Mouse (Mus musculus) retina, embryonic 14.5 days (tissue): ENCODE measurements at regions not wholly inside any gene's neighbourhood (a gene's known extent, or its start where the extent isn't known, plus 50 kb on each side); places are given as distances from the start of the nearest gene placed in this dataset.
A peak's percentile ranks its signal among the peaks of the same experiment; 100 is the strongest.

ENCODE experiments used
- DNase-seq: peaks from one replicate; pipeline ENCODE4 v3.0.0-alpha.2; 2015; ENCODE audit warnings: low spot score

DNA sequence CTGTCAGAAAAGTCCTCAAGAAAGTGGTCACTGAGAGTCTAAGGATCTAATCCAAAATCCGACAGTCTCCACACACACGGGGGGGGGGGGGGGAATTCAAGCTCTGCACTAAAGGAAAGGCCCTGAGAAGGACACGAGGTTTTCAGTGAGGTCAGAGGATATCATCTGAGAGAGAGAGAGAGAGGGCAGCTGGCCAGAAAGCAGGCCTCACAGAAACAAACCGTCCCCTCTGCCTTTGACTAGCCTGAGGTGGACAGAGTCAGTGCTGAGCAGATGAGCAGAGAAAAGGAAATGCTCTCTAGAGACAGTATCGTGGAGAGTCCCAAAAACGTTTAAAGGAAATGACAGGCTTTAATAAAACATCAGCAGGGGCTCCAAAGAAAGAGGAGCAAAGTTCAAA is 282.0 kb downstream of the Gm49356 start:
- DNase-seq = no peak

DNA sequence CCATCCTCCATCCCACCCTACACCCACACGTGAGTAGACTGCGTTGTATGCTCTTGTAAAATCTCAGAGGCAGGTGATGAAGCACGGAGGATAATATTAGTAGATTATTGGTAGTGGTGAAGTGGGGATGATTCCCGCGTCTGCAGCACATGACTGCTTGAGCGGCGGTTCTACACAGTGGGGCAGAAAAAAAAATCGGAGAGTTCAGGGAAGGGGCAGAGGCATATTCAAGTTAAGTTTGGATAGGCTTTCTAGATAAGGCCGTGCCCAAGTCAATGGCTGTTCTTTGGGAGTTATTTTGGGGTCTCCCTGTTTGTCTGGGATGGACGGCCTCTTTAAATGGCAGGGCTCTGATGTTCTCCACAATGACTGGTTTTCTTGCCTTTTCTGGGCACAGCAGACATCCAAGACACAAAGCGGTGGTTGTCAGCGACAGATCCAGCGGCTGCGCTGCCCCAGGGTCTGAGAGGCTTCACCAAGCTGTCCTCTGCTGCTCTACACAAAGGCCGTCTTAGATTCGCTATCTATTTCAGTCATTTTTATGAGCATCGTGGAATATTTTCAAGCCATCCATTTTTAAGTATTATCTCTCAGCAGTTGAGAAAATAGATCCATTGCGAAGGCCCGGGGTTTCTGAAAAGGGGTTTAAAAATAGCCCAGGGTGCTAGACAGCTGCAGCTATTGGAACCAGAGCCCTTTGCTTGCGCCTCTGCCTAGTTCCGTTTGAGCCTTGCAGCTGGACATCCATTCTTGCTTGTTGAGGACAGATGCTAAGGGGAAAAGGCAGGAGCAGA is 284.6 kb downstream of the Gm49356 start:
- no peak for DNase-seq

DNA sequence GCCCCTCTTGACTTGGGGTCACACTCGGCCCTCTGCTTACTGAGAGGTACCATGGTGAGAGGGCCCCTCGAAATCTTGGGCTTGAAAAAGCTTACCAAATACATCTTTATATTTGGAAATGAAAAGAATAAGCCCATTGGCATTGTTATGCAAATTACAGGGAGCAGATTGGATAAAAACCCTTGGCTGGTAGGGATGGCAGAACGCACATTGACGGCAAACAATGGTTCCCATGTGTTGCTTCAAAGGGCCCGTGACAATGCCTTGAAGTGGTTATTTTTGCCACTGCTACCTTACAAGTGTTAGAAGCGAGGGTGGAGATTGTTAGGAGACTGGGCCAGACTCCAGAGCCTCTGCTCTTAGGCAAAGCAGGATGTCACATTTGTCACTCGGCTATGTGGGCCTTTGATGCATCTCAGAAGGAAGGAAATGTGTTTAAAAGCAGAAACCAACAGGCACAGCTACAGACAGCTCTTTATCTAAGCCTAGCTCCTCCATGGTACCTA is 285.2 kb downstream of the Gm49356 start:
- DNase-seq = no peak

DNA sequence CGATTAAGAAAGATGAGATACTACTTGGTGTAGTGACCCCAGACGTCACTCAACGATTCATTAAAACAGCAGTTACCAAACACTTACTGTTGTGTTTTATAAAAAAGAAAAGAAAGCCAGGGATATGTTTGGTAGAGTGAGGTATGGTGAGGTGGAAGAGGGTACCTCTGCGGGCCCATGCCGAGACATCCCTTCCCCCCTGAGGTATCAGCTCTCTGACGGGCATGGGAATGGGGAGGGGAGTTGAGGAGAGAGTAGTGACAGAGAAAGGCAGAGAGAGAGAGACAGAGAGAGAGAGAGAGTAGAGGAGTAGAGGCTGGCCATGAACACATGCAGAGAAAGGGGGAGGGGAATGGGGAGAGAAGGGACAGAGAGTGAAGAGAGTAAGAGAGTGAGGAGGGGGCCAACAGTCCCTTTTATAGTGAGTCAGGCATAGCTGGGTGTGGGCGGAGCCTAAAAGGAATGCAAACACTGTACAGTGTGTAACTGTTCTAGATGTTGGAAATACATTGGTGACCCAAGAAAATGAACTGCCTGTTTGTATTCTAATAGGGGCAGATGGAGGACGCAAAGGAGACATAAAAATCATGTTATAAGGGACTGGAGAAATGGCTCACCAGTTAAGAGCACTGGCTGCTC is 285.9 kb downstream of the Gm49356 start:
- no peak for DNase-seq

GRCm38 (mm10) chr15:59180076-59180475 is 291.0 kb downstream of the Gm49356 start:
- DNase-seq = no peak

DNA sequence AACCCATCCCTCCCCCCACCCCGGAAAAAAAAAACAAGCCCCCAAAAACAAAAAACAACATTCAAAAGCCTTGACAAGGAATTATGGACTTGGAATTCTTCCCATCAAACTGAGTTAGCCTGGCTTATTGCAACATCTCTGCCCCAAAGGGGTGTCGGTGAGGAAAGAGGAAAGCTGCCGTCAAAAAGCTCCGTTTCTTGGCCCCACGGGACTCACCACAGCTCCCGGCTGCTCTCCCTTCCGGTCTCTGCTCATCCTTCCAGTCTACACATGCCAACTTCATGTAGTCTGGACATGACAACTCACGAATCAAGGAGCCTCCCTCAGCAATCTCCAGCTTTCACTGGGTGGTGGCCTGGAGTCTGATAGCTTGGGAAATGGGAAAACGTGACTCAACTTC is 295.4 kb downstream of the Gm49356 start:
- no peak for DNase-seq

DNA sequence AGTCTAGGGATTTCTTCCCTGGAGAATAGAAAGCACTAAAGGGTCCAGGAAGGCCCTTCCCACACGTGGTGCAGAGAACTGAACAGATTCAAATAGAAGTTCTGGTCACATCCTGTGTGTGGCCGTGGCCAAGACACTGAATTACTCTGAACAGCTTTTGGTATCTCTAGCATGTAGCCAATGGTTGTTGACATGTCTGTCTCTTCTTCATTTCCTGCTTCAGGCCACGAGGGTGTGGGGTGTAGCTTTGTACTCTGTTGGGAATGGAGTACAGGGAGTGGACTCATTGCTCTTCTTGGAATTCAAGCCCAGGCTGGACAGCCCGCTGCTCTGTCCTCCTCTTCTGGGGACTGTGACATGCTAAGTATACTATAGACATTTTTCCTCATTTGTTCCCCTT is 298.5 kb downstream of the Gm49356 start:
- DNase-seq = no peak

GRCm38 (mm10) chr15:59188371-59188770 is 299.3 kb downstream of the Gm49356 start:
- DNase-seq = peak; percentile 33

DNA sequence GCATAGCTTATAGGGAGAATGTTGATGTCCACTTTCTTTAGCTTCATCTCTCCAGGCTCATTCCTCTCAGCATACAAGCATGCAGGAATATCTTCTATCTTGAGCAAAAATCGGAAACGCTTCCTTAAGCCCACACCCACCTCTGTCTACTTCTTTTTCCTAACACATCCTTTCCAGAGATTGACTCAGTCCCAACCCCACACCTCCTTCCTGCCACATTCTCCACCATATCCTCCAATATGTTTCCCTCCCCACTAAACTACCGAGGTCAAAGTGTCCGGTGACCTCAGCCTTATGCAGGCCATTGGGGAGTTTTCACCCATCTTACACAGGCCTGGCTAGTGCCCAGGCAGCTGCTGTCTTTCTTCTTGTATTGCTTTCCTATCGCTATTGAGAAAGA is 301.4 kb downstream of the Gm49356 start:
- no peak for DNase-seq

GRCm38 (mm10) chr15:59194421-59194820 is 305.3 kb downstream of the Gm49356 start:
- DNase-seq = peak; percentile 60

DNA sequence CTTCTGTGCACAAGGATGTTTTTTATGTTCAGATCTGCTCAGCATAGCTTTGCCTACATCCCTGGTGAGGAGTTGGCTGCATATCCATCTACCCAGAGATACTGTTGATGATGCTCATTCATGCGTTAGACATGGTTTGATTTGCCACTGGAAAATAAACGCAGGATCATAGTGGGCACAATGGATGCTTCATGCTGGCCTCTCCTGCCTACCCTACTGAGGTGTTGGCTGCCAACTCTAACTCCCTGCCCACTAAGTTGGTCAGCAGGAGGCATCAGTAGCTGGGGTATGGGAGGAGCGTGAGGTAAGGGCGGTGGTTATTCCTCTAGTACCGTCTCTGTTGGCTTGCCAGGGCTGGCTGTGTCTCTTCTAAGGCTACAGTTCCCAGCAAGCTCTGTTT is 307.3 kb downstream of the Gm49356 start:
- no peak for DNase-seq

GRCm38 (mm10) chr15:59197455-59198391 is 308.6 kb downstream of the Gm49356 start:
- peak; percentile 69 for DNase-seq

DNA sequence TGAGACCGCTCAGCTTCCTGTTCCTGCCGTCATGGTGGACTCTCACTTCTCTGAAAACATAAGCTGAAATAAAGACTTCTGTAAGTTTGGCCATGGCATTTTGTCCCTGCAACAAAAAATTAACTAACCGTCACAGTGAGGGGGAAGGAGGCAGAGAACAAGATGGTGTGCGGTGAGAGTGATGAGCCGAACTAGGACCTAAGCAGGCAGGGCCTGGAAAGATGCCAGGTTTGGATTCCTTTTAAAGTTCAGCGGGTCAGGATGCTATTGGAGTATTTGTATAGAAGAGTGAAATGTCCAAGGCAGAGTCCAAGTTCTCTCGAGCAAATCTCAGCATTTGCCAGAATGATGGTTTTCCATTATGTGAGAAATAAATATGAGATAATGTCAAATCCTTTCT is 312.3 kb downstream of the Gm49356 start:
- DNase-seq = no peak

- DNase-seq = no peak
These were observed 313.0 kb downstream of the Gm49356 start for GRCm38 (mm10) chr15:59201894-59202670.

GRCm38 (mm10) chr15:59203097-59203849 is 314.2 kb downstream of the Gm49356 start:
- DNase-seq = no peak

DNA sequence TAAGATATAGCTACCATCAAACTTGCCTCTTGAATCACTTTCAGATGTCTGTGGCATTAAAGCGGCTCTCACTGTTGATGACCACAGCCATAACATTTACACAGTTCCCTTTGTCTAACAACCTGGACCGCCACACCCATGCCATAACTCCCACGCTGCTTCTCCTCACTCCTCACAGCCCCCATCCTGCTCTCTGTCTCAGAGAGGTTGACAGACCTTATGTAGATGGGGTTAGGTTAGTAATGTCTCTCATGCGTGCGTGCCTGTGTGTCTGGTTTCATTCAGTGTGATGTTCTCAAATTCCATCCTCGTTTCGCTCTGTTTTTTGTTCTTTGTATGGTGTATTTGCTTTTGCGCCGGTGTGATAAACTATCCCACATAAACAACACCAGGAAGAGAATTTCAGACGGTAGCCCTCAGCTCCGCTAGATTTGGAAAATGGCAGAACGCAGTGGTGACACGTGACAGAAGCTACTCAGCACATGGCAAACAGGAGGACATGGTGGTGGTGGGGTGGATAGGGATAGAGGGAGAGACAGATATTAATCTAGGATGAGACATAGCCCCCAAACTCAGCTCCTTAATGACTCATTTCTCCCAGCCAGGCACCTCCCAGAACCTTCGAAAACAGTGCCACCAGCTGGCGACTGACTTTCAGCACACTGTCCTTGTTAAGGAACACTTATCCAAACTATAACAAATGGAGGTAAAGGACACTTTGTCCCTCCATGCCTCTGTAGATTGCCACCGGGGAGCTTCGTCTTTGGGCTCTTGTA is 314.9 kb downstream of the Gm49356 start:
- DNase-seq = peak; percentile 47

GRCm38 (mm10) chr15:59205091-59205490 is 316.0 kb downstream of the Gm49356 start:
- DNase-seq = no peak

DNA sequence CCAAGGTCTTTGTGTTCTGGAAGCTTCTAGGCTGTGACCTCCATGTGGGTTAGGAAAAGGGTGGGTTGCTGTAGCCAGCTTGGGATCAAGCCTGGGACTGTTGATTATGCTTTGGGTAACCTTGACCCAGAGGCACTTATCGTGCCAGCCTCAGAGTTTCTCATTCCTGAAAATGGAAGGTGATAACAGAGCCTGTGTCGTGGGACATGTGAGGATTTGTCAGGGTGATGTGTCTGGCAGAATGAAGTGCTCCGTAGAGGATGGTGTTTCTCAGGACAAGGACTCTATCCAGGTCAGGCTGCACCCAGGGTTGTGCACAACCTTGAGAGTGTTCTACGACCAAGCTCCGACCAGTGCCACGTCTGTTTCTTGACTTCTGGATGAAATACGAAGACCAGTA is 316.4 kb downstream of the Gm49356 start:
- no peak for DNase-seq

DNA sequence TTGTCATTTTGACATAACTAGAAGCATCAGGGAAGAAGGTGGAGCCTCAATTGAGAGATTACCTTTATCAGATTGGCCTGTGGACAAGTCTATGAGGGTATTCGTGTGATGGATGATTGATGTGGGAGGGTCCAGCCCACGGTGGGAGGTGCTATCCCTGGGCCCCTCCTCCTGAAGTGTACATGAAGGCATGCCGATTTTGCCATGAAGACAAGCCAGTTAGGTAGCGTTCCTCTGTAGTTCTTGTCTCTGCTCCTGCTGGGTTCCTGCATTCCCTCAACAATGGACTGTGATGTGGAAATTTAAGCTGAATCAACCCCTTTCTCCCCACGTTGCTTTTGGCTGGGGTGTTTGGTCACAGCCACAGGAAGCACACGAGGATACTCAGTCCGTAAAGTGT is 317.5 kb downstream of the Gm49356 start:
- DNase-seq = no peak

DNA sequence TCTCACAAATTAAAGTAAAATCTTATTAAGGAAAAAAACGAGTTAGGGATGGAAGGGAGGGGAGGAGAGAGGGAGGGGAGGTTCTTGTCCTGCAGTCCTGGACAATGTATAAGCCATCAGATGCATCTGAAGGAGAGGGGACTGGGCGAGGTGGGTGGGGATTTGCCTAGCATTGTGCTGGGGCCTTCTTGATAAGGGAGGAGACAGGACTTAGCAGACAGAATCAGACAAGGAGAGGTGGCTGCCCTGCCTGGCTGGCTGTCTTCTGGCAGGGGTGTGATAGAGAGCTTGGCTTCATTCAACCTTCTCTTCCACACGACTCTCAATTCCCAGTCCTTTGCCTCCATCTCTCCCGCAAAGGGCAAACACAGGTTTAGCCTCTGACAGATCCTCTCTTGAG is 318.9 kb downstream of the Gm49356 start:
- no peak for DNase-seq
